Mouse (Mus musculus) left cerebral cortex, adult 11 months (tissue): ENCODE measurements around the gene Nolc1.
"Not testable (repeated sequence)": the region's sequence is repeated elsewhere in the genome, so short reads cannot be mapped to it uniquely, and the experiment has no call there.

ENCODE experiments used
- DNase-seq: peaks from one replicate; pipeline ENCODE4 v3.0.0; 2022; ENCODE audit warnings: low spot score

Gene Nolc1

GRCm38 (mm10) chr19:46094144-46094543 is 18.5 kb downstream of the Nolc1 start:
- no peak for DNase-seq

GRCm38 (mm10) chr19:46095291-46095690 is 19.6 kb downstream of the Nolc1 start:
- DNase-seq = no peak

- DNase-seq = no peak
Measured at GRCm38 (mm10) chr19:46096396-46096795, 20.7 kb downstream of the Nolc1 start.

GRCm38 (mm10) chr19:46099561-46099960 is 23.9 kb downstream of the Nolc1 start:
- no peak for DNase-seq

- DNase-seq = no peak
Measured at GRCm38 (mm10) chr19:46103437-46104186, 27.9 kb downstream of the Nolc1 start.

GRCm38 (mm10) chr19:46104187-46104557 is 28.5 kb downstream of the Nolc1 start:
- DNase-seq = no peak

GRCm38 (mm10) chr19:46110214-46110613 is 34.6 kb downstream of the Nolc1 start:
- DNase-seq = no peak

GRCm38 (mm10) chr19:46110781-46111180 is 35.1 kb downstream of the Nolc1 start:
- DNase-seq = no peak

- no peak for DNase-seq
Measured at GRCm38 (mm10) chr19:46114617-46115016, 39.0 kb downstream of the Nolc1 start.

- no peak for DNase-seq
Measured at GRCm38 (mm10) chr19:46119458-46119857, 43.8 kb downstream of the Nolc1 start.

GRCm38 (mm10) chr19:46120872-46121271 is 45.2 kb downstream of the Nolc1 start:
- no peak for DNase-seq

GRCm38 (mm10) chr19:46123876-46124275 is 48.2 kb downstream of the Nolc1 start:
- no peak for DNase-seq

GRCm38 (mm10) chr19:46124651-46125050 is 49.0 kb downstream of the Nolc1 start:
- no peak for DNase-seq

- DNase-seq = no peak
Measured at GRCm38 (mm10) chr19:46126301-46126700, 50.6 kb downstream of the Nolc1 start.

GRCm38 (mm10) chr19:46129737-46130136 is 54.1 kb downstream of the Nolc1 start:
- DNase-seq = not testable (repeated sequence)

GRCm38 (mm10) chr19:46131283-46131682 is 55.6 kb downstream of the Nolc1 start:
- no peak for DNase-seq

GRCm38 (mm10) chr19:46131694-46132525 is 56.2 kb downstream of the Nolc1 start, which contains the start of gene Elovl3:
TSS of gene Elovl3 (plus strand) at chr19:46131897.
- no peak for DNase-seq

GRCm38 (mm10) chr19:46132577-46132976 is 56.9 kb downstream of the Nolc1 start:
- no peak for DNase-seq
